Mouse (Mus musculus) brain, embryonic 14.5 days (tissue): ENCODE measurements around the gene Olfr996.

Experiments
- CTCF ChIP-seq: fragments of 200-500 bp; IDR thresholded peaks from 2 replicates; pipeline ENCODE4 v1.5.1; 2012; ENCODE audit warnings: inconsistent platforms, mild to moderate bottlenecking, moderate library complexity, borderline replicate concordance; ENCODE audit not compliant: insufficient read depth, insufficient read length; ENCODE audit errors: extremely low read depth
- POLR2A ChIP-seq: fragments of 200-500 bp; IDR thresholded peaks from 2 replicates; pipeline ENCODE4 v1.6.1; 2012; ENCODE audit warnings: mild to moderate bottlenecking, inconsistent platforms, borderline replicate concordance; ENCODE audit not compliant: poor library complexity, insufficient read depth, insufficient read length, severe bottlenecking; ENCODE audit errors: extremely low read depth

- TF ChIP-seq POLR2A (no peak), CTCF (no peak)
Observed at GRCm38 (mm10) chr2:85532082-85532778, 46.8 kb upstream of the Olfr996 start.
